Mouse (Mus musculus): Measurements from ENCODE around the gene Oaz3. TPM values are rescaled to one million over a fixed set of nuclear protein-coding genes. Genes with fewer than 3 reads are reported as not detected.

The Oaz3 gene
- polyA plus RNA-seq, 1 experiment from 2014 or later = 1.7 TPM

DNA sequence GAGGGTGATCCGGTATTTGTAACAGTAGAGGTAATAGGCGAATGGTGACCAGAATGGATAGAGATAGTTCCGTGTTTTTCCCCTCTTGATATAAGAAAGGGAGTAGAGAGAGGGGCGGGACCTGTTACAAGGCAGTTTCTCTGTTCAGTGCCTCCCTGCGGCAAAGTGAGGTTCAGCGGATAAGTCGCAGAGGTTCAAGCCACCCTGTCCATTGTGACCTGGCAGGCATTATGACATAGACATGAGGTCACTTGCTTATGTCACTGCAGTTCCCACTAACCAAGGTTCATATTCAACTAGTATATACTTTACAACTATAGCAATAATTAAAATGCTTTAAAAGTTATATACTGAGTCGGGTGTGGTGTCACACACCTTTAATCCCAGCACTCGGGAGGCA, 7.3 kb downstream of the Oaz3 start:
- Histone ChIP-seq H3K9ac (replicated peaks; ENCODE audit: low read depth, low read length) (no peak overlapping the region), H3K4me2 (ENCODE audit: low read depth, low read length) (no peak overlapping the region), H3K27ac (ENCODE audit: low read depth, low read length) (no peak overlapping the region), H3K9me3 (ENCODE audit: control insufficient read depth, low read length) (no peaks in the 10 kb centered on the region), H3K27me3 (ENCODE audit: control insufficient read depth, insufficient read depth, low read length) (no peaks in the 10 kb centered on the region; the same call in 1 of the 2 replicates), H3K4me1 (ENCODE audit: control insufficient read depth, insufficient read depth, low read length) (no peaks in the 10 kb centered on the region), H3K36me3 (ENCODE audit: control insufficient read depth, insufficient read depth, low read length) (0 out of 2 replicates have a peak, but pooled peaks cover 5% of the 10 kb centered on the region), H3K4me3 (ENCODE audit: low read depth, low read length) (no peak overlapping the region)
- ATAC-seq (ENCODE audit: low read depth) = no peak
- 81% methylated on average over 9 of the region's 9 CpGs for WGBS

DNA sequence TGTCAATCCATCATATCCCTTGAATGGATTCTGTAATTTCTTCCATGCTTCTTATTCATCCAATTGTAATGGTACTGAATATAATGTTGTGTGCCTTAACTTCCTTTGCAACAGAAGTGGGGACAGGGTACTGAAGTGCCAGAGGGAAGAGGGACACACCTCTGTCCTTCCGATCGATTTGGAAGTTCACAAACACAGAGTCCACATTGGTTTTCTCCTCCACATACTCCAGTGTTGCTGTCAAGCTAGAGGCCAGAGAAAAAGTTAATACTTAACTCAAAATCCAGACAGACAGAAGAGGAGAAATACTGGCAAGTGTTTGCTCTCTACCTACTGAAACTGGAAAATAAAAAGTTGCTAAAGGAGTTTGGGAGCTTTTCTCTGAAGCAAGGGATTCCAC, 9.4 kb downstream of the Oaz3 start:
- Histone ChIP-seq H3K4me3 (ENCODE audit: low read depth, low read length) (no peak overlapping the region), H3K27ac (ENCODE audit: low read depth, low read length) (no peak overlapping the region), H3K36me3 (ENCODE audit: control insufficient read depth, insufficient read depth, low read length) (peaks cover 9% of the 10 kb centered on the region; the same call in 1 of the 2 replicates), H3K4me1 (ENCODE audit: control insufficient read depth, insufficient read depth, low read length) (no peaks in the 10 kb centered on the region), H3K9me3 (ENCODE audit: control insufficient read depth, low read length) (no peaks in the 10 kb centered on the region), H3K4me2 (ENCODE audit: low read depth, low read length) (no peak overlapping the region), H3K27me3 (ENCODE audit: control insufficient read depth, insufficient read depth, low read length) (no peaks in the 10 kb centered on the region), H3K9ac (replicated peaks; ENCODE audit: low read depth, low read length) (no peak overlapping the region)
- 94% methylated on average over 2 of the region's 2 CpGs for WGBS
- ATAC-seq (ENCODE audit: low read depth) = no peak

- Histone ChIP-seq H3K9me3 (ENCODE audit: control insufficient read depth, low read length) (no peaks in the 10 kb centered on the region), H3K27me3 (ENCODE audit: control insufficient read depth, insufficient read depth, low read length) (no peaks in the 10 kb centered on the region), H3K9ac (replicated peaks; ENCODE audit: low read depth, low read length) (no peak overlapping the region), H3K4me2 (ENCODE audit: low read depth, low read length) (no peak overlapping the region), H3K27ac (ENCODE audit: low read depth, low read length) (no peak overlapping the region), H3K4me1 (ENCODE audit: control insufficient read depth, insufficient read depth, low read length) (no peaks in the 10 kb centered on the region), H3K4me3 (ENCODE audit: low read depth, low read length) (no peak overlapping the region), H3K36me3 (ENCODE audit: control insufficient read depth, insufficient read depth, low read length) (peaks cover 14% of the 10 kb centered on the region)
- WGBS = 86% methylated on average over 2 of the region's 2 CpGs
- no peak for ATAC-seq (ENCODE audit: low read depth)
Measured at GRCm38 (mm10) chr3:94430980-94431379, 12.7 kb downstream of the Oaz3 start.

DNA sequence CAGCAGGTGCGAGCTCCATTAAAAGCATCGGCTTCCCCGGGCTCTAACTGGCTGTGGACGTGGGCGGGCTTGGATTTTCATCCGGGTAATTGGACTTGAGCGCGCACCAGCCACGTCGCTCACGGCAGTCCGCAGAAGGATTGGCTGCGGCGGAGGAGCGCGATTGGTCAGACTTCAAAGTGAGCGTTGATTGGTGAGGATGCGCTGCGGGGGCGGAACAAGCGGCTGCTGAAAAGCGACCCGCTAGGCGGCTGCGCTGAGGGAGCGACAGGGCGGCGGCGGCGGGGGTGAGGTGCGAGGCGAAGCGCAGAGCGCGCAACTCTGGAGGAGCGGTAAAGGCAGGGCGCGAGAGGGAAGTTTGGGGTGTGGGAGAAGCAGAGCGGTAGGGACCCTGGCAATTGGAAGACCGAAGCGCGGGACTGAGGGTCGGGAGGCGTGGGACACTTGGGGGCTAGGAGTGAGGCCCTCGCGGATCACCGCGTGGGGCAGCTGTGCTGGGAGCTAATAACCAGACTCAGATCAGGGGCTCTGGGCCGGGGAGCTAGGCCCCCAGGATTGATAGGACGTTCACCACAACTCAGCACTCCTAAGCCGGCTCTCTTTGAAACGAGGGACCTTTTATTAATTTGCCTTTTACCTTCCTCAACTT, 30.6 kb downstream of the Oaz3 start, which contains the start of gene Tdrkh:
Tdrkh (plus strand) TSS at position 243 of the 649 bp plus-strand sequence.
- Histone ChIP-seq H3K4me2 (ENCODE audit: low read depth, low read length) (peak within 1 kb of the TSS; percentile 93), H3K9ac (replicated peaks; ENCODE audit: low read depth, low read length) (peak within 1 kb of the TSS; percentile 66), H3K27ac (ENCODE audit: low read depth, low read length) (peak within 1 kb of the TSS; percentile 75), H3K4me3 (ENCODE audit: low read depth, low read length) (peak within 1 kb of the TSS; percentile 65), H3K9me3 (ENCODE audit: control insufficient read depth, low read length) (no peaks in the 10 kb centered on the region), H3K4me1 (ENCODE audit: control insufficient read depth, insufficient read depth, low read length) (peaks cover 3% of the 10 kb centered on the region; the same call in 1 of the 2 replicates), H3K36me3 (ENCODE audit: control insufficient read depth, insufficient read depth, low read length) (no peaks in the 10 kb centered on the region), H3K27me3 (ENCODE audit: control insufficient read depth, insufficient read depth, low read length) (no peaks in the 10 kb centered on the region)
- ATAC-seq (ENCODE audit: low read depth) = peak; percentile 99
- WGBS = 5% methylated on average over 52 of the region's 52 CpGs

GRCm38 (mm10) chr3:94412530-94412929, 31.2 kb downstream of the Oaz3 start:
- peak overlapping the region; percentile 93 for H3K4me2 ChIP-seq (ENCODE audit: low read depth, low read length)
- peak overlapping the region; percentile 75 for H3K27ac ChIP-seq (ENCODE audit: low read depth, low read length)
- H3K36me3 ChIP-seq (ENCODE audit: control insufficient read depth, insufficient read depth, low read length) = no peaks in the 10 kb centered on the region
- peak; percentile 68 for ATAC-seq (ENCODE audit: low read depth)
- 6% methylated on average over 25 of the region's 25 CpGs for WGBS
- peaks cover 3% of the 10 kb centered on the region; the same call in 1 of the 2 replicates for H3K4me1 ChIP-seq (ENCODE audit: control insufficient read depth, insufficient read depth, low read length)
- peak overlapping the region; percentile 66 for H3K9ac ChIP-seq (replicated peaks; ENCODE audit: low read depth, low read length)
- no peaks in the 10 kb centered on the region for H3K9me3 ChIP-seq (ENCODE audit: control insufficient read depth, low read length)
- H3K4me3 ChIP-seq (ENCODE audit: low read depth, low read length) = peak overlapping the region; percentile 65
- H3K27me3 ChIP-seq (ENCODE audit: control insufficient read depth, insufficient read depth, low read length) = no peaks in the 10 kb centered on the region

GRCm38 (mm10) chr3:94405561-94405960, 38.2 kb downstream of the Oaz3 start:
- no peaks in the 10 kb centered on the region for H3K36me3 ChIP-seq (ENCODE audit: control insufficient read depth, insufficient read depth, low read length)
- H3K9ac ChIP-seq (replicated peaks; ENCODE audit: low read depth, low read length) = no peak overlapping the region
- H3K27me3 ChIP-seq (ENCODE audit: control insufficient read depth, insufficient read depth, low read length) = no peaks in the 10 kb centered on the region
- no peaks in the 10 kb centered on the region for H3K9me3 ChIP-seq (ENCODE audit: control insufficient read depth, low read length)
- ATAC-seq (ENCODE audit: low read depth) = no peak
- H3K4me2 ChIP-seq (ENCODE audit: low read depth, low read length) = no peak overlapping the region
- 75% methylated on average over 4 of the region's 4 CpGs for WGBS
- H3K4me1 ChIP-seq (ENCODE audit: control insufficient read depth, insufficient read depth, low read length) = no peaks in the 10 kb centered on the region
- no peak overlapping the region for H3K4me3 ChIP-seq (ENCODE audit: low read depth, low read length)
- no peak overlapping the region for H3K27ac ChIP-seq (ENCODE audit: low read depth, low read length)

- Histone ChIP-seq H3K27me3 (ENCODE audit: control insufficient read depth, insufficient read depth, low read length) (no peaks in the 10 kb centered on the region), H3K4me1 (ENCODE audit: control insufficient read depth, insufficient read depth, low read length) (no peaks in the 10 kb centered on the region), H3K9me3 (ENCODE audit: control insufficient read depth, low read length) (no peaks in the 10 kb centered on the region), H3K36me3 (ENCODE audit: control insufficient read depth, insufficient read depth, low read length) (no peaks in the 10 kb centered on the region), H3K9ac (replicated peaks; ENCODE audit: low read depth, low read length) (no peak overlapping the region), H3K27ac (ENCODE audit: low read depth, low read length) (no peak overlapping the region), H3K4me3 (ENCODE audit: low read depth, low read length) (no peak overlapping the region), H3K4me2 (ENCODE audit: low read depth, low read length) (no peak overlapping the region)
- 25% methylated on average over 7 of the region's 7 CpGs for WGBS
- ATAC-seq (ENCODE audit: low read depth) = peak; percentile 30; the same call in 1 of the 2 replicates
Measured at GRCm38 (mm10) chr3:94404366-94405054, 39.2 kb downstream of the Oaz3 start.

DNA sequence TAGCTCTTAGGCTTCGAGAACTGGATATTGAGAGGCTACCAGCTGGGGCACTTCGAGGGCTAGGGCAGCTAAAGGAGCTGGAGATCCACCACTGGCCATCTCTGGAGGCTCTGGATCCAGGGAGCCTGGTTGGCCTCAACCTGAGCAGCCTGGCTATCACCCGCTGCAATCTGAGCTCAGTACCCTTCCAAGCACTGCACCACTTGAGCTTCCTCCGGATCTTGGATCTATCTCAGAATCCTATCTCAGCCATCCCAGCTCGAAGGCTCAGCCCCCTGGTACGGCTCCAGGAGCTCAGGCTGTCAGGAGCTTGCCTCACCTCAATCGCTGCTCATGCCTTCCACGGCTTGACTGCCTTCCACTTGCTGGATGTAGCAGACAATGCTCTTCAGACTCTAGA, 41.3 kb downstream of the Oaz3 start:
- Histone ChIP-seq H3K9ac (replicated peaks; ENCODE audit: low read depth, low read length) (no peak overlapping the region), H3K36me3 (ENCODE audit: control insufficient read depth, insufficient read depth, low read length) (no peaks in the 10 kb centered on the region), H3K4me2 (ENCODE audit: low read depth, low read length) (no peak overlapping the region), H3K4me3 (ENCODE audit: low read depth, low read length) (no peak overlapping the region), H3K27ac (ENCODE audit: low read depth, low read length) (no peak overlapping the region), H3K27me3 (ENCODE audit: control insufficient read depth, insufficient read depth, low read length) (no peaks in the 10 kb centered on the region), H3K9me3 (ENCODE audit: control insufficient read depth, low read length) (no peaks in the 10 kb centered on the region), H3K4me1 (ENCODE audit: control insufficient read depth, insufficient read depth, low read length) (no peaks in the 10 kb centered on the region)
- WGBS = 73% methylated on average over 8 of the region's 8 CpGs
- ATAC-seq (ENCODE audit: low read depth) = no peak

DNA sequence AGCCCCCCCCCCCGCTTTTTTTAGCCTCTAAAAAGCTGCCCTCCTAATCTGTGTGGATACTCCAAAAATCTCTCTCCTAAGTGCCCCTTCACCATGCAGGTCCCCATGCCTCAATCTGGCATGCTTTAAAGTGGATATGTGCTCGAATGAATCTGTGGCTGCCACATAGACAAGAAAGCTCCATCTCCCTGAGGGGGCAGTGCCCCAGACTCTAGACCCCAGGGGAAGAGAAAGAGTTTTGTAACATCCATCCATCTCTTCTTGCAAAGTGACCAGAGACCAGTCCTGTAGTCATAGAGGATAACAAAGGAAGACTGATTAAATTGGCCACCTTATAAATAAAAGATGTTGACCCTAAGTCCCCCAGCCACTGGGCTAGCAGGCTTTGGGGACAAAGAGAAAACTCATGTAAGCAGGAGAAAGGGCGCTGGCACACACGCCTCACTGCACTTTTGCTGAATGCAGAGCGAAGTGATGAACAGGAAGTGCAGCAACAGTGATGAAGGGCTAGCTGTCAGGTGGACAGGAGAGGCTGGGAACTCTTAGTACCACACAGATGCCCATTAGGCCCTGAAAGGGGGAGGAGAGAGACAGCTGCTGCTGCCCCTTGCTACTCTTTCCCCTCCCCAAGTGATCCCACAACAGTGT, 43.9 kb downstream of the Oaz3 start:
- no peak overlapping the region for H3K27ac ChIP-seq (ENCODE audit: low read depth, low read length)
- H3K4me1 ChIP-seq (ENCODE audit: control insufficient read depth, insufficient read depth, low read length) = no peaks in the 10 kb centered on the region
- no peaks in the 10 kb centered on the region for H3K36me3 ChIP-seq (ENCODE audit: control insufficient read depth, insufficient read depth, low read length)
- no peaks in the 10 kb centered on the region for H3K27me3 ChIP-seq (ENCODE audit: control insufficient read depth, insufficient read depth, low read length)
- peak overlapping the region; percentile 56 for H3K4me2 ChIP-seq (ENCODE audit: low read depth, low read length)
- no peak overlapping the region; the same call in 1 of the 2 replicates for H3K4me3 ChIP-seq (ENCODE audit: low read depth, low read length)
- H3K9me3 ChIP-seq (ENCODE audit: control insufficient read depth, low read length) = no peaks in the 10 kb centered on the region
- no peak for ATAC-seq (ENCODE audit: low read depth)
- peak overlapping the region; percentile 41; the same call in 1 of the 2 replicates for H3K9ac ChIP-seq (replicated peaks; ENCODE audit: low read depth, low read length)
- WGBS = 16% methylated on average over 5 of the region's 5 CpGs

Measured in neural tube, embryonic 14.5 days (tissue).